Mouse (Mus musculus) kidney, embryonic 15.5 days (tissue): ENCODE data around the gene Igf1r. TPM values are rescaled to one million over a fixed set of nuclear protein-coding genes. Genes with fewer than 3 reads are reported as not detected.

Experiments
- ATAC-seq: fragments of 200-750 bp; cut with Nextera tagmentation; replicated peaks from 2 replicates; pipeline ENCODE4 v1.8.0; 2017; ENCODE audit warnings: moderate TSS enrichment; ENCODE audit not compliant: low FRiP score
- H3K27ac ChIP-seq: fragments of 300-500 bp; sonication (generic); 2 replicates; pipeline ENCODE4 v1.5.1; 2015; ENCODE audit warnings: mild to moderate bottlenecking, inconsistent platforms
- H3K27me3 ChIP-seq: fragments of 300-500 bp; sonication (generic); 2 replicates; pipeline ENCODE4 v1.6.1; 2015; ENCODE audit warnings: inconsistent platforms
- H3K36me3 ChIP-seq: fragments of 300-500 bp; sonication (generic); 2 replicates; pipeline ENCODE4 v1.6.1; 2015; ENCODE audit warnings: inconsistent platforms
- H3K4me1 ChIP-seq: fragments of 300-500 bp; sonication (generic); 2 replicates; pipeline ENCODE4 v1.6.1; 2015; ENCODE audit warnings: inconsistent platforms
- H3K4me2 ChIP-seq: fragments of 300-500 bp; sonication (generic); 2 replicates; pipeline ENCODE4 v1.6.1; 2015; ENCODE audit warnings: moderate library complexity, mild to moderate bottlenecking, inconsistent platforms
- H3K4me3 ChIP-seq: fragments of 300-500 bp; sonication (generic); replicated peaks from 2 replicates; pipeline ENCODE4 v1.5.1; 2015; ENCODE audit warnings: mild to moderate bottlenecking, inconsistent platforms
- H3K9ac ChIP-seq: fragments of 300-500 bp; sonication (generic); 2 replicates; pipeline ENCODE4 v1.6.1; 2015; ENCODE audit warnings: mild to moderate bottlenecking, inconsistent platforms
- H3K9me3 ChIP-seq: fragments of 300-500 bp; sonication (generic); replicated peaks from 2 replicates; pipeline ENCODE4 v1.6.1; 2016; ENCODE audit warnings: inconsistent platforms
- WGBS: fragments of 180-500 bp; shearing (Covaris S2); methylation state at CpG from one replicate; pipeline ENCODE4 v1.1.7; 2015; ENCODE audit warnings: mixed read lengths; 5-methylcytosine and 5-hydroxymethylcytosine counted together
- polyA plus RNA-seq: library from polyadenylated mRNA; unstranded; fragments of >200 nt; fragmentation: Nextera tagmentation; extraction: Ambion mirVana; gene quantifications from 2 replicates; pipeline ENCODE4 v1.2.1, GENCODE M21; 2015

Igf1r gene
- polyA plus RNA-seq, 1 experiment from 2014 or later = 26.9 TPM

GRCm38 (mm10) chr7:68160094-68160791 lies 207.6 kb downstream of the Igf1r start:
- no peaks in the 10 kb centered on the region for H3K9me3 ChIP-seq
- peak overlapping the region; percentile 43 for H3K27ac ChIP-seq
- 23% methylated on average over 13 of the region's 13 CpGs for WGBS
- H3K4me1 ChIP-seq = peaks cover 27% of the 10 kb centered on the region
- no peak for ATAC-seq
- no peak overlapping the region for H3K9ac ChIP-seq
- H3K36me3 ChIP-seq = peaks cover 5% of the 10 kb centered on the region; the same call in 1 of the 2 replicates
- H3K4me3 ChIP-seq = no peak overlapping the region
- peak overlapping the region; percentile 19; the same call in 1 of the 2 replicates for H3K4me2 ChIP-seq
- H3K27me3 ChIP-seq = no peaks in the 10 kb centered on the region

GRCm38 (mm10) chr7:68164074-68164473 lies 211.4 kb downstream of the Igf1r start:
- Histone ChIP-seq H3K9ac (no peak overlapping the region), H3K9me3 (no peaks in the 10 kb centered on the region), H3K27me3 (no peaks in the 10 kb centered on the region), H3K4me3 (no peak overlapping the region), H3K4me1 (peaks cover 22% of the 10 kb centered on the region), H3K4me2 (no peak overlapping the region), H3K36me3 (peaks cover 14% of the 10 kb centered on the region; the same call in 1 of the 2 replicates), H3K27ac (no peak overlapping the region)
- ATAC-seq = no peak
- 52% methylated on average over 3 of the region's 3 CpGs for whole genome bisulfite sequencing

GRCm38 (mm10) chr7:68172776-68173175 lies 220.1 kb downstream of the Igf1r start:
- Histone ChIP-seq H3K4me3 (no peak overlapping the region), H3K4me2 (no peak overlapping the region), H3K9me3 (no peaks in the 10 kb centered on the region), H3K27me3 (no peaks in the 10 kb centered on the region), H3K36me3 (peaks cover 55% of the 10 kb centered on the region), H3K9ac (no peak overlapping the region), H3K27ac (no peak overlapping the region), H3K4me1 (no peaks in the 10 kb centered on the region)
- ATAC-seq = no peak
- 91% methylated on average over 7 of the region's 7 CpGs for WGBS

GRCm38 (mm10) chr7:68179672-68180071 lies 227.0 kb downstream of the Igf1r start:
- no peak for ATAC-seq
- Histone ChIP-seq H3K9ac (no peak overlapping the region), H3K4me1 (peaks cover 23% of the 10 kb centered on the region), H3K9me3 (no peaks in the 10 kb centered on the region), H3K27ac (no peak overlapping the region), H3K4me3 (no peak overlapping the region), H3K36me3 (peaks cover 30% of the 10 kb centered on the region), H3K27me3 (no peaks in the 10 kb centered on the region), H3K4me2 (no peak overlapping the region)
- 93% methylated on average over 1 of the region's 1 CpGs for WGBS

GRCm38 (mm10) chr7:68181104-68181503 lies 228.5 kb downstream of the Igf1r start:
- Histone ChIP-seq H3K27me3 (no peaks in the 10 kb centered on the region), H3K4me1 (peaks cover 23% of the 10 kb centered on the region), H3K27ac (no peak overlapping the region), H3K4me2 (no peak overlapping the region), H3K9ac (no peak overlapping the region), H3K4me3 (no peak overlapping the region), H3K36me3 (peaks cover 36% of the 10 kb centered on the region), H3K9me3 (no peaks in the 10 kb centered on the region)
- WGBS = 66% methylated on average over 1 of the region's 1 CpGs
- ATAC-seq = no peak

GRCm38 (mm10) chr7:68182025-68182424 lies 229.4 kb downstream of the Igf1r start:
- no peak overlapping the region for H3K4me2 ChIP-seq
- H3K9me3 ChIP-seq = no peaks in the 10 kb centered on the region
- H3K4me1 ChIP-seq = peaks cover 23% of the 10 kb centered on the region
- 22% methylated on average over 7 of the region's 7 CpGs for WGBS
- no peak overlapping the region for H3K9ac ChIP-seq
- H3K4me3 ChIP-seq = no peak overlapping the region
- no peak for ATAC-seq
- H3K27me3 ChIP-seq = no peaks in the 10 kb centered on the region
- H3K27ac ChIP-seq = peak overlapping the region; percentile 46; the same call in 1 of the 2 replicates
- H3K36me3 ChIP-seq = peaks cover 41% of the 10 kb centered on the region

- no peak overlapping the region for H3K9ac ChIP-seq
- H3K4me2 ChIP-seq = no peak overlapping the region
- H3K36me3 ChIP-seq = peaks cover 49% of the 10 kb centered on the region
- no peaks in the 10 kb centered on the region for H3K27me3 ChIP-seq
- H3K9me3 ChIP-seq = no peaks in the 10 kb centered on the region
- no peak overlapping the region for H3K4me3 ChIP-seq
- peak overlapping the region; percentile 46; the same call in 1 of the 2 replicates for H3K27ac ChIP-seq
- no peak for ATAC-seq
- peaks cover 23% of the 10 kb centered on the region for H3K4me1 ChIP-seq
- WGBS = 69% methylated on average over 6 of the region's 6 CpGs
These were observed 230.1 kb downstream of the Igf1r start for GRCm38 (mm10) chr7:68182773-68183172.

- peaks cover 54% of the 10 kb centered on the region for H3K36me3 ChIP-seq
- 76% methylated on average over 10 of the region's 10 CpGs for WGBS
- no peak for ATAC-seq
- no peaks in the 10 kb centered on the region for H3K9me3 ChIP-seq
- no peak overlapping the region for H3K9ac ChIP-seq
- H3K4me1 ChIP-seq = peaks cover 23% of the 10 kb centered on the region
- H3K27ac ChIP-seq = no peak overlapping the region
- no peaks in the 10 kb centered on the region for H3K27me3 ChIP-seq
- no peak overlapping the region for H3K4me2 ChIP-seq
- H3K4me3 ChIP-seq = no peak overlapping the region
These were observed 230.8 kb downstream of the Igf1r start for GRCm38 (mm10) chr7:68183421-68183820.

GRCm38 (mm10) chr7:68189211-68189610 lies 236.6 kb downstream of the Igf1r start:
- Histone ChIP-seq H3K9ac (no peak overlapping the region), H3K4me3 (no peak overlapping the region), H3K4me2 (no peak overlapping the region), H3K9me3 (no peaks in the 10 kb centered on the region), H3K4me1 (no peaks in the 10 kb centered on the region), H3K27ac (no peak overlapping the region), H3K27me3 (no peaks in the 10 kb centered on the region), H3K36me3 (peaks cover 93% of the 10 kb centered on the region)
- ATAC-seq = no peak
- 76% methylated on average over 6 of the region's 6 CpGs for WGBS

GRCm38 (mm10) chr7:68189691-68190456 lies 237.2 kb downstream of the Igf1r start:
- Histone ChIP-seq H3K9ac (no peak overlapping the region), H3K27me3 (no peaks in the 10 kb centered on the region), H3K4me2 (no peak overlapping the region), H3K27ac (no peak overlapping the region), H3K4me3 (no peak overlapping the region), H3K36me3 (peaks cover 93% of the 10 kb centered on the region), H3K4me1 (no peaks in the 10 kb centered on the region), H3K9me3 (no peaks in the 10 kb centered on the region)
- 90% methylated on average over 13 of the region's 13 CpGs for WGBS
- no peak for ATAC-seq

- no peak overlapping the region for H3K4me2 ChIP-seq
- no peak overlapping the region for H3K4me3 ChIP-seq
- H3K27me3 ChIP-seq = no peaks in the 10 kb centered on the region
- no peaks in the 10 kb centered on the region for H3K9me3 ChIP-seq
- peaks cover 98% of the 10 kb centered on the region for H3K36me3 ChIP-seq
- H3K9ac ChIP-seq = no peak overlapping the region
- WGBS = 70% methylated on average over 15 of the region's 15 CpGs
- H3K4me1 ChIP-seq = no peaks in the 10 kb centered on the region
- no peak overlapping the region for H3K27ac ChIP-seq
- ATAC-seq = no peak
These were observed 241.5 kb downstream of the Igf1r start for GRCm38 (mm10) chr7:68193958-68194695.

GRCm38 (mm10) chr7:68199609-68200008 lies 247.0 kb downstream of the Igf1r start:
- Histone ChIP-seq H3K9ac (no peak overlapping the region), H3K9me3 (no peaks in the 10 kb centered on the region), H3K36me3 (peaks cover 96% of the 10 kb centered on the region), H3K27me3 (no peaks in the 10 kb centered on the region), H3K27ac (no peak overlapping the region), H3K4me2 (no peak overlapping the region), H3K4me1 (no peaks in the 10 kb centered on the region), H3K4me3 (no peak overlapping the region)
- WGBS = 96% methylated on average over 7 of the region's 7 CpGs
- no peak for ATAC-seq
